Mouse (Mus musculus) R1 (cell line): ENCODE data around the gene H2al2b.
"Not testable (repeated sequence)": the region's sequence is repeated elsewhere in the genome, so short reads cannot be mapped to it uniquely, and the experiment has no call there.

Experiments used
- DNase-seq: peaks from one replicate; pipeline ENCODE4 v3.0.0-alpha.2; 2018; ENCODE audit warnings: low read depth, low spot score

H2al2b gene

DNA sequence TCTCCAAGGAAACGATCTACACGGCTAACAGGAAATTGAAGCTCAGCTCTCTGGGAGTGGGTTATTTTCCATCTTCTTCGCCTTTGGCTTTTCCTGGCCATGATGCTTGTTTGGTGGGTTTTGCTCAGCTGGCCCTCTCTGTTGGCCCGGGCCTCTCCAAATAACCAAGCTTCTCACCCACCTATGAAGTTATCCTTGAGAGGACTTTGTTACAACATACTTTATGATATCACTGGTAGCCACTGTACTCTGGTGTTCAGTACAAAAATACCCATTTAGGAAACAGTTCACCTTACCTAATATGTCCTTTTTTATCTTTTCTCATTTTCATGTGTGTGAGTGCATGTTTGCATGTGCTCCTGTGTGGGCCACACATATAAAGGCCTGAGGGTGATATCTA is at the start of gene H2al2b:
H2al2b (minus strand) TSS at position 101 of the 400 bp plus-strand sequence.
- DNase-seq: not testable (repeated sequence)
